Mouse (Mus musculus): ENCODE results near the gene Fam53b. TPM values are rescaled to one million over a fixed set of nuclear protein-coding genes. Genes with fewer than 3 reads are reported as not detected.

Gene Fam53b
- polyA plus RNA-seq, 1 experiment from 2014 or later = 21.0 TPM

- Histone ChIP-seq H3K9me3 (ENCODE audit: control insufficient read depth, low read length) (no peaks in the 10 kb centered on the region), H3K4me3 (ENCODE audit: low read depth, low read length) (peak overlapping the region; percentile 68), H3K4me2 (ENCODE audit: low read depth, low read length) (peak overlapping the region; percentile 84), H3K27me3 (replicated peaks; ENCODE audit: control insufficient read depth, insufficient read depth, low read length) (no peaks in the 10 kb centered on the region), H3K9ac (ENCODE audit: low read depth, low read length) (peak overlapping the region; percentile 81), H3K27ac (replicated peaks; ENCODE audit: low read depth, low read length) (peak overlapping the region; percentile 88), H3K36me3 (ENCODE audit: control insufficient read depth, insufficient read depth, low read length) (no peaks in the 10 kb centered on the region), H3K4me1 (ENCODE audit: control insufficient read depth, insufficient read depth, low read length) (peaks cover 21% of the 10 kb centered on the region)
- WGBS = 0% methylated on average over 7 of the region's 7 CpGs
- peak; percentile 5 for ATAC-seq (ENCODE audit: low read depth)
- peak; percentile 56 for DNase-seq (ENCODE audit: low spot score)
Observed at GRCm38 (mm10) chr7:132814089-132814450, 384 bp upstream of the Fam53b start.

DNA sequence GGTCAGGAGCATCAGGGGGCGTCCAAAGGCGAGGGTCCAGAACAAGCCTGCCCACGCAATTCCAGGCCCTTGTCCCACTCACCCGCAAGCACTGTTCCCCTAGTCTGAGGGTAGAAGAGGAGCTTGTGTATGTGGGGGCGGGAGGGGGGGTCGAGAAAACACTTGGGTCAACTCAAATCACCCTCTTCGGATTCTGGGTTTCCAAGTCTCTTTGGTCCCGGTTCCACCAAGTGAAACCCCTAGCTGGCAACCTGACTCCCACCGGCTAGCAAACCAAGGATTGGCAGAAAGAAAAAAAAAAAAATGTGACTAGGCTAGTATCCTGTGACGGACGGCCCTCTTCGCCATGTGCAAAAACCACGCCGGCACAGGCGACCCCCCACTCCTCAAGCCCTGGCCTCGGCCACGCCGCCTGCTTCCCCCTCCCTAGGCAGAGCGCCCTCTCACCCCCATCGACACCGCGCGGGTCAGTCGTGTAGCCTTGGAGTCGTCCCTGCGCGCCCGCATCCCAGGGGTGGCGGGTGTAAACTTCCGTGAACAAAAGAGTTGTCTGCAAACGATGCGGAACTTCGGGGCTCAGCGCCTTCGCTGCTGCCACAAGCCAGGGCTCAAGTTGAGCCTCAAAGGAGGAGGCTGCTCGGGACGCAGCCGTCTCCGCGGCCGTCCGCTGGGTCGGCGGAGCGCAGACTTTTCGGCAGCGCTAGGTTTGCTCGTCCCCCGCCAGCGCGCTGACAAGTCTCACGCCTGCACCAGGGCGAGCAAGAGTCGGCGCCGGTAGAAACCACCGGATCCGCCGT is 869 bp downstream of the Fam53b start:
- Histone ChIP-seq H3K4me3 (ENCODE audit: low read depth, low read length) (peak overlapping the region; percentile 68), H3K9ac (ENCODE audit: low read depth, low read length) (peak overlapping the region; percentile 81), H3K27me3 (replicated peaks; ENCODE audit: control insufficient read depth, insufficient read depth, low read length) (no peaks in the 10 kb centered on the region), H3K9me3 (ENCODE audit: control insufficient read depth, low read length) (no peaks in the 10 kb centered on the region), H3K36me3 (ENCODE audit: control insufficient read depth, insufficient read depth, low read length) (no peaks in the 10 kb centered on the region), H3K27ac (replicated peaks; ENCODE audit: low read depth, low read length) (peak overlapping the region; percentile 88), H3K4me2 (ENCODE audit: low read depth, low read length) (peak overlapping the region; percentile 84), H3K4me1 (ENCODE audit: control insufficient read depth, insufficient read depth, low read length) (peaks cover 34% of the 10 kb centered on the region)
- ATAC-seq (ENCODE audit: low read depth) = peak; percentile 23; the same call in 1 of the 2 replicates
- DNase-seq (ENCODE audit: low spot score) = peak; percentile 57
- under 1% methylated on average over 37 of the region's 59 CpGs for WGBS

DNA sequence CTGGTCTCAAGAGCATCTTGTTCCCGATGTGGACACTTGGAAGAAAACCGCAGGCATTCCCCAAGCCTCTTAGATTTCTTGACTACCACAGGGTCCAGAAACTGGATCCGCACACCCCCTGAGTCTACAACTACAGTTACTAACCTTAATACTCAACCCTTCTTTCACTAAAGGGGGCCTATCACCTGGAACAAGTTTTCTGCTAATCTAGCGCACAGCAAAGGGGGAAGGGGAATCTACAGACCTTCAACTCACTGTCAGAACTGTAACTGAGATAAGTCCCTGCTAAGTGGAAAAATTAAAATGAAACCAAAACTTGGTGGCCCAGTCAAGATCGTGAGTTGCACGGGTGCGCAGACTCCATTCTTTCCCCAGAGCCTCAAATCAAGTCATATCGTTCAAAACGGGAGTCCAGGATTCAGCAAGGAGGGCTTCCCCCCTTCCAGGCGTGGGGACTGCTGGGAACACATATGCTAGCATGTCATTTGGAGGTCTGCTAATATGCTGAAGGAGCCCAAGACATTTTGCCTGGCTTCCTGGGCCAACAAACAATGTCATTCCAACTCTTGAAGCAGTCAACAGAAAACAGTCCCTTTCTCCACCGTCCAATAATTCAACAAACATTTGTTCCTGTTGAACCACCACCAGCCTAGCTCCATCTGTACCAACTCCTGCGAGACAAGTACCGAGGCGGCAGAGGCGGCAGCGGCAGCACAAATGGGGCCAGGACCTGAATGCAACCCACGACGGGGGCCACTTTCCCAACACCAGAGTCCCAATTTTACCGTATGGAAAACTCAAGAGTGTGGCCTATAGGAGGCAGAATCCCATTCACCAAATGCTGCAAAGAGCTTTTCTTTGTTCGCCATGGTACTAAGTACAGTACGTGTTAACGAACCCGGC is 1.7 kb downstream of the Fam53b start:
- DNase-seq (ENCODE audit: low spot score) = peak; percentile 63
- Histone ChIP-seq H3K9ac (ENCODE audit: low read depth, low read length) (peak overlapping the region; percentile 81), H3K36me3 (ENCODE audit: control insufficient read depth, insufficient read depth, low read length) (no peaks in the 10 kb centered on the region), H3K4me3 (ENCODE audit: low read depth, low read length) (peak overlapping the region; percentile 68), H3K4me2 (ENCODE audit: low read depth, low read length) (peak overlapping the region; percentile 84), H3K27me3 (replicated peaks; ENCODE audit: control insufficient read depth, insufficient read depth, low read length) (no peaks in the 10 kb centered on the region), H3K27ac (replicated peaks; ENCODE audit: low read depth, low read length) (peak overlapping the region; percentile 88), H3K9me3 (ENCODE audit: control insufficient read depth, low read length) (no peaks in the 10 kb centered on the region), H3K4me1 (ENCODE audit: control insufficient read depth, insufficient read depth, low read length) (peaks cover 42% of the 10 kb centered on the region)
- no peak for ATAC-seq (ENCODE audit: low read depth)
- 8% methylated on average over 23 of the region's 23 CpGs for WGBS

DNA sequence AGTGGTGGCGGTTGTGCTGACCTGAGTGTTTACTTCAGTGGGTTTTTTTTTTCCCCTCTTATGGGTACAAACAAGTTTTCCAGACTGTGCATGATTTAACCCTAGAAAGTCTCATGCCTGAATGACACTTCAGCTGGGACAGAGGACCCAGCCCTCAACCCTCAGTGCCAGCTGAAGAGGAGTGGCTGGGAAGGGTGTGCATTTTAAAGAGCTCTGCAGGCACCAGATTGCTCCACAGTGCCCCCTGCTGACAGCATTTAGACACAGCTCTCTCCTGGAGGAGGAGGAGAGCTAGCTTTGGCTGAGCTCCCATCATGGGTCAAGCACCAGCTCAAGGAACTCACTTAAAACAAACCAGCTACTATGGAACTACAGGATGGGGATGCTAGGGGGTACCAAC is 2.8 kb downstream of the Fam53b start:
- H3K36me3 ChIP-seq (ENCODE audit: control insufficient read depth, insufficient read depth, low read length) = no peaks in the 10 kb centered on the region
- peak overlapping the region; percentile 84 for H3K4me2 ChIP-seq (ENCODE audit: low read depth, low read length)
- no peak overlapping the region for H3K27ac ChIP-seq (replicated peaks; ENCODE audit: low read depth, low read length)
- no peak overlapping the region for H3K4me3 ChIP-seq (ENCODE audit: low read depth, low read length)
- peak; percentile 88 for DNase-seq (ENCODE audit: low spot score)
- no peaks in the 10 kb centered on the region for H3K9me3 ChIP-seq (ENCODE audit: control insufficient read depth, low read length)
- ATAC-seq (ENCODE audit: low read depth) = peak; percentile 9; the same call in 1 of the 2 replicates
- H3K27me3 ChIP-seq (replicated peaks; ENCODE audit: control insufficient read depth, insufficient read depth, low read length) = no peaks in the 10 kb centered on the region
- WGBS = 37% methylated on average over 1 of the region's 1 CpGs
- peaks cover 45% of the 10 kb centered on the region for H3K4me1 ChIP-seq (ENCODE audit: control insufficient read depth, insufficient read depth, low read length)
- no peak overlapping the region for H3K9ac ChIP-seq (ENCODE audit: low read depth, low read length)

- Histone ChIP-seq H3K36me3 (ENCODE audit: control insufficient read depth, insufficient read depth, low read length) (no peaks in the 10 kb centered on the region), H3K4me3 (ENCODE audit: low read depth, low read length) (no peak overlapping the region), H3K9me3 (ENCODE audit: control insufficient read depth, low read length) (no peaks in the 10 kb centered on the region), H3K9ac (ENCODE audit: low read depth, low read length) (no peak overlapping the region), H3K27me3 (replicated peaks; ENCODE audit: control insufficient read depth, insufficient read depth, low read length) (no peaks in the 10 kb centered on the region), H3K4me2 (ENCODE audit: low read depth, low read length) (peak overlapping the region; percentile 29), H3K27ac (replicated peaks; ENCODE audit: low read depth, low read length) (0 out of 2 replicates have a peak overlapping the region, but pooled peaks have one; percentile 13), H3K4me1 (ENCODE audit: control insufficient read depth, insufficient read depth, low read length) (peaks cover 45% of the 10 kb centered on the region)
- ATAC-seq (ENCODE audit: low read depth) = peak; percentile 26; the same call in 1 of the 2 replicates
- 14% methylated on average over 6 of the region's 6 CpGs for WGBS
- peak; percentile 79 for DNase-seq (ENCODE audit: low spot score)
Observed at GRCm38 (mm10) chr7:132810368-132810767, 3.3 kb downstream of the Fam53b start.

DNA sequence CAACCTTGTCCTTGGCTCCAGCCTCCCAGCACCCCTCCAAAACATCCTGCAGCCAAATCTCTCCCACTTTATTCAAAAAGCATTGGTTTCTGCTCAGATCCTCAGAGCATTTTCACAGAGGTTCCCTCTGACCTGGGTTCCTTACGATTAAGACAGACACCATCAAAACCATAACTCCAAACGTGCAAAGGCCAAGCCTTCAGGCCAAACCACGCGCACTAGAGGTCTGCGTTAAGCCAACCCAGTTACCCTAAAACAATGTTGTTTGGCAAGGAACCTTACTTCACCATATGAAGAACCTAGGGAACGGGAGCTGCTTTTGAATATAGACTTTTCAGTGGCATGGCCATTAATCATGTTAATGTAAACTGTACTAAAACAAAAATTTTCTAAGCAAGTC is 4.0 kb downstream of the Fam53b start:
- H3K9me3 ChIP-seq (ENCODE audit: control insufficient read depth, low read length) = no peaks in the 10 kb centered on the region
- ATAC-seq (ENCODE audit: low read depth) (no peak), DNase-seq (ENCODE audit: low spot score) (no peak)
- peak overlapping the region; percentile 38 for H3K4me2 ChIP-seq (ENCODE audit: low read depth, low read length)
- peak overlapping the region; percentile 36; the same call in 1 of the 2 replicates for H3K9ac ChIP-seq (ENCODE audit: low read depth, low read length)
- WGBS = 32% methylated on average over 6 of the region's 6 CpGs
- H3K27ac ChIP-seq (replicated peaks; ENCODE audit: low read depth, low read length) = peak overlapping the region; percentile 79
- H3K4me1 ChIP-seq (ENCODE audit: control insufficient read depth, insufficient read depth, low read length) = peaks cover 45% of the 10 kb centered on the region
- H3K36me3 ChIP-seq (ENCODE audit: control insufficient read depth, insufficient read depth, low read length) = no peaks in the 10 kb centered on the region
- no peak overlapping the region for H3K4me3 ChIP-seq (ENCODE audit: low read depth, low read length)
- H3K27me3 ChIP-seq (replicated peaks; ENCODE audit: control insufficient read depth, insufficient read depth, low read length) = no peaks in the 10 kb centered on the region

DNA sequence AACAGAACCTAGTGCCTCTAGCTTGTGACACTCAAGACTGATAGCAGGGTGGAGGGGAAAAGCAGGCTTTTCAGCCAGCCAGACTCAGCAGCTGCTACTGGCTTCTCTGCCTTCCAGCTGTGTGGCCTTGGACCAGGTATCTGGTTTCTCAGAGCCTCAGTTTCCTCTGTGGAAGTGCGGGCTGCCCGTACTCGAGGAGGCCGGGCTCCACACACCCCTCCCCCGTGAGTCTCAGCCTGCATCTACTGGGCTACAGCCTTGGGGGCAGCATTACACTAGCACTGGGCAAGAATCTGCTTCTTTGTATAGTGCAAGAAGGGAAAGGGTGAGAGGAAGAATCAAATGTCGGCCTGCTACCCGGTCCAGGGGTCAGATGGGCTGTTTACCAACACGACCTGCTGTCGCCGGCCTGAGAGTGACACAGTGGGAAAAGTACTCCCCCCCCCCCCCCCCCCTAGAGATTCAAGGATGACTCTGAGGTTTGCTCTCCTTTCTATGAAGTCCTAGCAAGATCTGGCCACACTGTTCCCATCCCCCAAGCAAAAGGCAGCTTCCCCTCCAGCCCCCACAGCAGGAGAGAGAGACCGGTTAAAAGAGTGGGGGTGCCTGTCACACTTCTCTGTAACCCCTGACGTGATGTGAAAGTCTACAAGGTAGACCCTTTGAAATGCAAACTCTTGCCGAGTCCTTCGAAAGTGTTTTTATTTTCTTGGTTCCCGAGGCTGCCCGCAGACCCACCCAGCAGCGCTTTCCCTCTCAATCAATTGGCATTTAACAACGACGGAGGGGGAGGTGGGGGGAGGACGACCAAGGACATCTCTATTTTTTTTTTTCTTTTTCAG is 4.6 kb downstream of the Fam53b start:
- peaks cover 45% of the 10 kb centered on the region for H3K4me1 ChIP-seq (ENCODE audit: control insufficient read depth, insufficient read depth, low read length)
- H3K27me3 ChIP-seq (replicated peaks; ENCODE audit: control insufficient read depth, insufficient read depth, low read length) = no peaks in the 10 kb centered on the region
- 5% methylated on average over 20 of the region's 20 CpGs for WGBS
- peak overlapping the region; percentile 36; the same call in 1 of the 2 replicates for H3K9ac ChIP-seq (ENCODE audit: low read depth, low read length)
- no peaks in the 10 kb centered on the region for H3K36me3 ChIP-seq (ENCODE audit: control insufficient read depth, insufficient read depth, low read length)
- peak overlapping the region; percentile 79 for H3K27ac ChIP-seq (replicated peaks; ENCODE audit: low read depth, low read length)
- ATAC-seq (ENCODE audit: low read depth) (peak; percentile 9; the same call in 1 of the 2 replicates), DNase-seq (ENCODE audit: low spot score) (peak; percentile 83)
- H3K9me3 ChIP-seq (ENCODE audit: control insufficient read depth, low read length) = no peaks in the 10 kb centered on the region
- peak overlapping the region; percentile 38 for H3K4me2 ChIP-seq (ENCODE audit: low read depth, low read length)
- no peak overlapping the region for H3K4me3 ChIP-seq (ENCODE audit: low read depth, low read length)

Data from embryonic facial prominence, embryonic 14.5 days (tissue).